Mouse (Mus musculus) G1E-ER4 (cell line): ENCODE measurements around the gene Wnt2. TPM values are rescaled to one million over a fixed set of nuclear protein-coding genes. Genes with fewer than 3 reads are reported as not detected.
A peak's percentile ranks its signal among the peaks of the same experiment; 100 is the strongest.

ENCODE experiments used
- GATA1 ChIP-seq: IDR thresholded peaks from one replicate; pipeline ENCODE4 v1.8.0; 2012; ENCODE audit warnings: low read length, inconsistent platforms
- polyA plus RNA-seq: library from polyadenylated mRNA; stranded (reverse); fragments of >175 nt; gene quantifications from 2 replicates; pipeline ENCODE4 v1.2.3, GENCODE M21; 2012

Wnt2 gene
- polyA plus RNA-seq, 1 experiment, result not detected

- TF ChIP-seq GATA1, result no peak
Measured at GRCm38 (mm10) chr6:17994956-17995790, 35.2 kb downstream of the Wnt2 start.

GRCm38 (mm10) chr6:17991625-17992024 is 38.8 kb downstream of the Wnt2 start:
- no peak for TF ChIP-seq GATA1

- no peak for TF ChIP-seq GATA1
Measured at GRCm38 (mm10) chr6:17990173-17991028, 40.0 kb downstream of the Wnt2 start.

DNA sequence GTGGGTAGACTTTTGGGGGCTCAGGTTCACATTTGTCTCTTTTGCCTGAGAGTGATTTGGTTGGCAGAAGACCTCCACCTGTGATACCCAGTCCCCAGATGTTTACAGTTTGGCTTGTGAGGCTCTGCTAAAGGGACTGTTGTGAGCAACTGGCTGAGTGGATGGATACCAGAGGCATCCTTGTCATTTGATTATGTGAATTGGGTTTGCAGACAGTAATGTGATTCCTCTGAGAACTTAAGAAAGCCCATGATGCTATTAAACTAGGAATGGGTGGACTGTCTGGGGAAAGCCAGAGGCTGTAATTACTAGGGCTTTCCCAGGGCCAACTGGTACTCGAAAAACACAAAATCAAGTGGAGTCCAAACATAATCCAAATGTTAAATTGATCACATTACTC is 51.0 kb downstream of the Wnt2 start:
- TF ChIP-seq GATA1, result no peak

- no peak for TF ChIP-seq GATA1
Measured at GRCm38 (mm10) chr6:17978881-17979280, 51.5 kb downstream of the Wnt2 start.

GRCm38 (mm10) chr6:17978324-17978723 is 52.1 kb downstream of the Wnt2 start:
- TF ChIP-seq GATA1, result no peak

- no peak for TF ChIP-seq GATA1
Measured at GRCm38 (mm10) chr6:17977165-17977564, 53.2 kb downstream of the Wnt2 start.

GRCm38 (mm10) chr6:17974416-17974815 is 56.0 kb downstream of the Wnt2 start:
- no peak for TF ChIP-seq GATA1

DNA sequence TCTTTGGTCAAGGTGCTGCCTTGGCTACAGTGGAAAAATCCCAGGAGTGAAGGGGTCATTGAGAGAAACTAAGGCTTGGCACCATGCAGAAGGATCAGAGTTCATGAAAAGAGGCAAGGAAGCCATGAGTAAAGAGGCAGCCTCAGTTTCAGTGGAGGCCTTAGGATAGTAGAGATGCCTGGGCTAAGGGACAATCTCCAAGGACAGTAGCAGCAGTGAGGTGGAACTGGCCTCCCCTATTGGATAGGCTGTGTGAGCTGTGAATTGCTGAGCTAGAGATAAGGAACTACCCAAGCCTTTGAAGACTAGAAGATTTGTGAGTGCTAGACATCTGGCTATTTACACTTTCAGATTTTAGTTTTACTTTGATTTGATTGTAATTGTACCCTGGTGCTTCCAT is 59.0 kb downstream of the Wnt2 start:
- TF ChIP-seq GATA1, result no peak

DNA sequence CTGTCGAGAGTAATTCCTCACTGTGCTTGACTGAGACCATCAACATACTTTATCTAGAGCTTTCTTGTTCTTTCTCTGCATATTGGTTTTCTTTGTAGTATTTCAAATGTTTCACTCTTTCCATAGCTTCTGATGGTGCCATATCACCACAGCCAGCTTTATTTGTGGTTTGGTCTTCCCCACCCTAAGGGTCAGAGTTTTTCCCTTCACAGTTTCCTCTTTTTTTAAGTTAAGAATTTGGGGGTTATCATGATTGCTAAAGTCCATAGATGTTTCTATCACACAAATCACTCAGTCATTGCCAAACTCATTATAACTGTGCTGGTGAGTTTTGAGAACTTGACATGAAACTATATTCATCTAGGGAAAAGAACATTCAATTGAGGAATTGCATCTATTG is 60.6 kb downstream of the Wnt2 start:
- TF ChIP-seq GATA1, result no peak

DNA sequence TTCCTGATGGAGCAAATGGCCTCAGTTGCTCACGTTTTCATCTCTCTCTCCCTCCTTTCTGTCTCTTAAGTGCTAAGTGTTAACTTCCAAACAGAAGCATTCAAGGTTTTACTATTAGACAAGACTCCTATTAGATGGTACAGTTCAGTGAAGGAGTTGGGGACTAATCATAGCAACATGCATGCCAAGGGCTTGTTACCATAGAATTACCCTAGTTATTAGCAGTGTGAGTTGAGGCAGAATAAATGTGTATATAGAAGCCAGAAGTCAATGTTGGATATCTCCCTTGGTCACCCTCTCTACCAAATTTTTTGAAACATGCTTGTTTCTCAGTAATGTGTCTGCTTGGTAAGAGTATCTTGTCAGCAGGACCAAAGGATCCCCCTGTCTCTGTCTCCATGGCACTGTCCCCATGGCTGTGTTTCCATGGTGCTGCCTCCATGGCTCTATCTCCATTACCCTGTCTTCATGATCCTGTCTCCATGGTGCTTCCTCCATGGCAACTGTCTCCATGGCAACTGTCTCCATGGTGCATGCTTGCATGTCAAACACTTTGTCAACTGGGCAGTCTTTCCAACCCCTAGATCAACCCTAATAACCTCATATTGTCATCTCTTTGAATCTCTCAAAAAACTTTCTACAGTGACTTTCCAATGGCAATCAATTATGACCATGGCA is 61.8 kb downstream of the Wnt2 start:
- TF ChIP-seq GATA1, result no peak

DNA sequence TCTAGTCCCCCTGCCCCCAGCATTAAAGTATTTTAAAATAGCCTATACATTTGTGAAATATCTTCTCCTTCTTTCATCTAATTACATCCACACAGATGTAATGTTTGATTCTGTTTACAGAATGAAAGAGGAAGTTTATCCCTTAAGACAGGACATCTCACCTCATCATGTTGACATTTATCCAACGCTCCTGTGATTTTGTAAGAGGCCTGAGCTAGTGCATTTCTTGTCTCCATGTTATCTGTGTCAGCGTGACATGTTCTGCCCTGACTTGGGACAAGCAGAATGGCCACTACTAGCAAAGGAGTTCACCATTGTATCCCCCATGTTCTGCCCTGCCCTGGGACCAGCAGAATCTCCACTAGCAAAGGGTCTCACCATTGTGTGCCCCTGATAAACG is 66.9 kb downstream of the Wnt2 start:
- TF ChIP-seq GATA1, result no peak

DNA sequence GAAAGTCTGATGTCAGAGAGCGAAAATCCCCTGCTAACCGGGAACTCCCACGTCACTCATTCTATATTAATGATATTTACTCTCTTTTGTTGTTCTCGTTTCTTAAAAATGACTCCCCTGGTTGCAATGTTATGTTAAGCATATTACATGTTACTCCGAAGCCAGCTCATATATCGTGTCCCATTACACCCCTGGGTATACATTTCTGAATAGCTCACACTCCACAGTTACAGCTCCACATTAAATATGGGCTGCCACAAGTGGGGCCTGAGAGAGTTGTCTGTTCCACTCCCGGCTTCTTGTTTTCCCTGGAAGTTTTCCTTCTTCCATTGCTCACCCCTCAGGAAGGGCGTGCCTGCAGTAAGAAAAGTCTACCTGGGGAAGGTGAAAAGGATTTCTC is 78.6 kb downstream of the Wnt2 start:
- no peak for TF ChIP-seq GATA1

- no peak for TF ChIP-seq GATA1
Measured at GRCm38 (mm10) chr6:17949103-17949502, 81.3 kb downstream of the Wnt2 start.

GRCm38 (mm10) chr6:17947130-17947831 is 83.1 kb downstream of the Wnt2 start:
- TF ChIP-seq GATA1, result peak; percentile 5
